Mouse (Mus musculus): ENCODE results near the gene Gm10715. TPM values are rescaled to one million over a fixed set of nuclear protein-coding genes. Genes with fewer than 3 reads are reported as not detected.
"Not testable (repeated sequence)": the region's sequence is repeated elsewhere in the genome, so short reads cannot be mapped to it uniquely, and the experiment has no call there.

The Gm10715 gene
- total RNA-seq (2014; fragmentation: Nextera tagmentation) (0.39 TPM in 1 of 2 replicates, not detected in the other), total RNA-seq (2017) (not detected in 2 replicates)

GRCm38 (mm10) chr9:3036577-3036976 lies at the start of gene Gm10715:
Gm10715 (plus strand) TSS chr9:3036877.
- not testable (repeated sequence) for ATAC-seq (replicated peaks; ENCODE audit: low FRiP score, low TSS enrichment, poor library complexity, severe bottlenecking)

DNA sequence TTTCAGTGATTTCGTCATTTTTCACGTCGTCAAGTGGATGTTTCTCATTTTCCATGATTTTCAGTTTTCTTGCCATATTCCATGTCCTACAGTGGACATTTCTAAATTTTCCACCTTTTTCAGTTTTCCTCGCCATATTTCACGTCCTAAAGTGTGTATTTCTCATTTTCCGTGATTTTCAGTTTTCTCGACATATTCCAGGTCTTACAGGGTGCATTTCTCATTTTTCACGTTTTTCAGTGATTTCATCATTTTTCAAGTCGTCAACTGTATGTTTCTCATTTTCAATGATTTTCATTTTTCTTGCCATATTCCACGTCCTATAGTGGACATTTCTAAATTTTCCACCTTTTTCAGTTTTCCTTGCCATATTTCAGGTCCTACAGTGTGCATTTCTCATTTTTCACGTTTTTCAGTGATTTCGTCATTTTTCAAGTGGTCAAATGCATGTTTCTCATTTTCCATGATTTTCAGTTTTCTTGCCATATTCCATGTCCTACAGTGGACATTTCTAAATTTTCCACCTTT lies 36.2 kb upstream of the Gm10715 start, which contains the start of gene Gm10722:
Gene Gm10722, plus strand, starts transcription at position 478 of the 528 bp plus-strand sequence.
- not testable (repeated sequence) for ATAC-seq (replicated peaks; ENCODE audit: low FRiP score, low TSS enrichment, poor library complexity, severe bottlenecking)

- ATAC-seq (replicated peaks; ENCODE audit: low FRiP score, low TSS enrichment, poor library complexity, severe bottlenecking) = not testable (repeated sequence)
Observed at GRCm38 (mm10) chr9:3001006-3001405, 35.7 kb upstream of the Gm10715 start.

DNA sequence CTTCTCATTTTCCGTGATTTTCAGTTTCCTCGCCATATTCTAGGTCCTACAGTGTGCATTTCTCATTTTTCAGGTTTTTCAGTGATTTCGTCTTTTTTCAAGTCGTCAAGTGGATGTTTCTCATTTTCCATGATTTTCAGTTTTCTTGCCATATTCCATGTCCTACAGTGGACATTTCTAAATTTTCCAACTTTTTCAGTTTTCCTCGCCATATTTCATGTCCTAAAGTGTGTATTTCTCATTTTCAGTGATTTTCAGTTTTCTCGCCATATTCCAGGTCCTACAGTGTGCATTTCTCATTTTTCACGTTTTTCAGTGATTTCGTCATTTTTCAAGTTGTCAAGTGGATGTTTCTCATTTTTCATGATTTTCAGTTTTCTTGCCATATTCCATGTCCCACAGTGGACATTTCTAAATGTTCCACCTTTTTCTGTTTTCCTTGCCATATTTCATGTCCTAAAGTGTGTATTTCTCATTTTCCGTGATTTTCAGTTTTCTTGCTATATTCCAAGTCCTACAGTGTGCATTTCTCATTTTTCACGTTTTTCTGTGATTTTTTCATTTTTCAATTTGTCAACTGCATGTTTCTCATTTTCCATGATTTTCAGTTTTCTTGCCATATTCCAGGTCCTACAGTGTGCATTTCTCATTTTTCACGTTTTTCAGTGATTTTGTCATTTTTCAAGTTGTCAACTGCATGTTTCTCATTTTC lies 34.6 kb upstream of the Gm10715 start:
- ATAC-seq (replicated peaks; ENCODE audit: low FRiP score, low TSS enrichment, poor library complexity, severe bottlenecking) = peak; percentile 48; the same call in 1 of the 2 replicates

- ATAC-seq (replicated peaks; ENCODE audit: low FRiP score, low TSS enrichment, poor library complexity, severe bottlenecking) = not testable (repeated sequence)
Observed at GRCm38 (mm10) chr9:3002794-3003396, 33.8 kb upstream of the Gm10715 start, which contains the start of gene Gm11168. Gm11168 (plus strand) TSS chr9:3003346.

DNA sequence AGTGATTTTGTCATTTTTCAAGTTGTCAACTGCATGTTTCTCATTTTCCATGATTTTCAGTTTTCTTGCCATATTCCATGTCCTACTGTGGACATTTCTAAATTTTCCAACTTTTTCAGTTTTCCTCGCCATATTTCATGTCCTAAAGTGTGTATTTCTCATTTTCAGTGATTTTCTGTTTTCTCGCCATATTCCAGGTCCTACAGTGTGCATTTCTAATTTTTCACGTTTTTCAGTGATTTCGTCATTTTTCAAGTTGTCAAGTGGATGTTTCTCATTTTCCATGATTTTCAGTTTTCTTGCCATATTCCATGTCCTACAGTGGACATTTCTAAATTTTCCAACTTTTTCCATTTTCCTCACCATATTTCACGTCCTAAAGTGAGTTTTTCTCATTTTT lies 30.5 kb upstream of the Gm10715 start:
- peak; percentile 46 for ATAC-seq (replicated peaks; ENCODE audit: low FRiP score, low TSS enrichment, poor library complexity, severe bottlenecking)

GRCm38 (mm10) chr9:3006636-3007035 lies 30.0 kb upstream of the Gm10715 start:
- not testable (repeated sequence) for ATAC-seq (replicated peaks; ENCODE audit: low FRiP score, low TSS enrichment, poor library complexity, severe bottlenecking)

GRCm38 (mm10) chr9:3007272-3007671 lies 29.4 kb upstream of the Gm10715 start:
- peak; percentile 40 for ATAC-seq (replicated peaks; ENCODE audit: low FRiP score, low TSS enrichment, poor library complexity, severe bottlenecking)

GRCm38 (mm10) chr9:3009331-3009730 lies 27.3 kb upstream of the Gm10715 start:
- ATAC-seq (replicated peaks; ENCODE audit: low FRiP score, low TSS enrichment, poor library complexity, severe bottlenecking) = peak; percentile 32

GRCm38 (mm10) chr9:3012054-3012621 lies 24.5 kb upstream of the Gm10715 start:
- peak; percentile 70 for ATAC-seq (replicated peaks; ENCODE audit: low FRiP score, low TSS enrichment, poor library complexity, severe bottlenecking)

GRCm38 (mm10) chr9:3012733-3013279 lies 23.9 kb upstream of the Gm10715 start, which contains the start of gene Gm10721:
Gm10721 (plus strand) TSS chr9:3013140.
- peak; percentile 51 for ATAC-seq (replicated peaks; ENCODE audit: low FRiP score, low TSS enrichment, poor library complexity, severe bottlenecking)

- not testable (repeated sequence) for ATAC-seq (replicated peaks; ENCODE audit: low FRiP score, low TSS enrichment, poor library complexity, severe bottlenecking)
Observed at GRCm38 (mm10) chr9:3015354-3015753, 21.3 kb upstream of the Gm10715 start, which contains the start of gene Gm10720. Gm10720 (plus strand) TSS chr9:3015654.

DNA sequence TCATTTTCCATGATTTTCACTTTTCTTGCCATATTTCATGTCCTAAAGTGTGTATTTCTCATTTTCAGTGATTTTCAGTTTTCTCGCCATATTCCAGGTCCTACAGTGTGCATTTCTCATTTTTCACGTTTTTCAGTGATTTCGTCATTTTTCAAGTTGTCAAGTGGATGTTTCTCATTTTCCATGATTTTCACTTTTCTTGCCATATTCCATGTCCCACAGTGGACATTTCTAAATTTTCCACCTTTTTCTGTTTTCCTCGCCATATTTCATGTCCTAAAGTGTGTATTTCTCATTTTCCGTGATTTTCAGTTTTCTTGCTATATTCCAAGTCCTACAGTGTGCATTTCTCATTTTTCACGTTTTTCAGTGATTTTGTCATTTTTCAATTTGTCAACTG lies 20.8 kb upstream of the Gm10715 start:
- not testable (repeated sequence) for ATAC-seq (replicated peaks; ENCODE audit: low FRiP score, low TSS enrichment, poor library complexity, severe bottlenecking)

DNA sequence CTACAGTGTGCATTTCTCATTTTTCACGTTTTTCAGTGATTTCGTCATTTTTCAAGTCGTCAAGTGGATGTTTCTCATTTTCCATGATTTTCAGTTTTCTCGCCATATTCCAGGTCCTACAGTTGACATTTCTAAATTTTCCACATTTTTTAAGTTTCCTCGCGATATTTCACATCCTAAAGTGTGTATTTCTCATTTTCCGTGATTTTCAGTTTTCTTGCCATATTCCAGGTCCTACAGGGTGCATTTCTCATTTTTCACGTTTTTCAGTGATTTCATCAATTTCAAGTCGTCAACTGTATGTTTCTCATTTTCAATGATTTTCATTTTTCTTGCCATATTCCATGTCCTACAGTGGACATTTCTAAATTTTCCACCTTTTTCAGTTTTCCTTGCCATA lies 19.6 kb upstream of the Gm10715 start, which contains the start of gene Gm10719:
Gene Gm10719, plus strand, starts transcription at position 301 of the 400 bp plus-strand sequence.
- ATAC-seq (replicated peaks; ENCODE audit: low FRiP score, low TSS enrichment, poor library complexity, severe bottlenecking) = not testable (repeated sequence)

GRCm38 (mm10) chr9:3018944-3019343 lies 17.7 kb upstream of the Gm10715 start:
- ATAC-seq (replicated peaks; ENCODE audit: low FRiP score, low TSS enrichment, poor library complexity, severe bottlenecking) = not testable (repeated sequence)

GRCm38 (mm10) chr9:3019835-3020727 lies 16.6 kb upstream of the Gm10715 start:
- ATAC-seq (replicated peaks; ENCODE audit: low FRiP score, low TSS enrichment, poor library complexity, severe bottlenecking) = peak; percentile 65

DNA sequence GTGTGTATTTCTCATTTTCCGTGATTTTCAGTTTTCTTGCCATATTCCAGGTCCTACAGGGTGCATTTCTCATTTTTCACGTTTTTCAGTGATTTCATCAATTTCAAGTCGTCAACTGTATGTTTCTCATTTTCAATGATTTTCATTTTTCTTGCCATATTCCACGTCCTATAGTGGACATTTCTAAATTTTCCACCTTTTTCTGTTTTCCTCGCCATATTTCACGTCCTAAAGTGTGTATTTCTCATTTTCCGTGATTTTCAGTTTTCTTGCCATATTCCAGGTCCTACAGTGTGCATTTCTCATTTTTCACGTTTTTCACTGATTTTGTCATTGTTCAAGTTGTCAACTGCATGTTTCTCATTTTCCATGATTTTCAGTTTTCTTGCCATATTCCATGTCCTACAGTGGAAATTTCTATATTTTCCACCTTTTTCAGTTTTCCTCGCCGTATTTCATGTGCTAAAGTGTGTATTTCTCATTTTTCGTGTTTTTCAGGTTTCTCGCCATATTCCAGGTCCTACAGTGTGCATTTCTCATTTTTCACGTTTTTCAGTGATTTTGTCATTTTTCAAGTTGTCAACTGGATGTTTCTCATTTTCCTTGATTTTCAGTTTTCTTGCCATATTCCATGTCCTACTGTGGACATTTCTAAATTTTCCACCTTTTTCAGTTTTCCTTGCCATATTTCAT lies 14.2 kb upstream of the Gm10715 start:
- not testable (repeated sequence) for ATAC-seq (replicated peaks; ENCODE audit: low FRiP score, low TSS enrichment, poor library complexity, severe bottlenecking)

Data from megakaryocyte-erythroid progenitor cell, adult 5-6 weeks (primary cell).